In genomic region chr5:120974522-120974921, GRCm38 (mm10) we compare ENCODE assay signal across 9 mouse cellular contexts. TPM values are rescaled to one million over a fixed set of nuclear protein-coding genes. Genes with fewer than 3 reads are reported as not detected.
"Had no signal": no experiment of that assay in that cellular context is flagged by ENCODE, and none has a peak within 500 bp of the region (broad histone marks: within the 10 kb centered on the region; RNA-seq: fewer than 3 reads in every experiment).

No protein-coding gene starts in this region.

- DNase-seq: kidney, adult 8-10 months; kidney, postnatal 25 days; lung, embryonic 14.5 days; lung, postnatal 14 days; right cerebral cortex, adult 18-20 months; right cerebral cortex, postnatal 25 days; thymus, adult 18-20 months; thymus, postnatal 25 days had no signal

RNA-seq across cellular contexts. Expression of gene Rph3a, which starts 35.4 kb away (rescaled TPM):
- total RNA-seq: megakaryocyte-erythroid progenitor cell, adult 5-6 weeks had no signal
